Mouse (Mus musculus) olfactory bulb, adult 2 months (tissue): ENCODE data around the gene Lrrc3. TPM values are rescaled to one million over a fixed set of nuclear protein-coding genes. Genes with fewer than 3 reads are reported as not detected.
A peak's percentile ranks its signal among the peaks of the same experiment; 100 is the strongest.

Experiments
- H3K27ac ChIP-seq: fragments of 200-500 bp; 2 replicates; pipeline ENCODE4 v1.5.1; 2012; ENCODE audit warnings: low read depth, low read length; ENCODE audit not compliant: insufficient read depth
- H3K4me1 ChIP-seq: fragments of 200-500 bp; 2 replicates; pipeline ENCODE4 v1.6.1; 2012; ENCODE audit warnings: low read length; ENCODE audit not compliant: control insufficient read depth, insufficient read depth
- H3K4me3 ChIP-seq: fragments of 200-500 bp; 2 replicates; pipeline ENCODE4 v1.5.1; 2012; ENCODE audit warnings: mild to moderate bottlenecking, low read depth, low read length, moderate library complexity; ENCODE audit not compliant: insufficient read depth
- CTCF ChIP-seq: fragments of 200-500 bp; IDR thresholded peaks from 2 replicates; pipeline ENCODE4 v1.5.1; 2012; ENCODE audit warnings: low read depth, mild to moderate bottlenecking, low read length, moderate library complexity; ENCODE audit not compliant: insufficient read depth
- POLR2A ChIP-seq: fragments of 200-500 bp; IDR thresholded peaks from 2 replicates; pipeline ENCODE4 v1.6.1; 2012; ENCODE audit warnings: mild to moderate bottlenecking, low read depth, low read length, moderate library complexity; ENCODE audit not compliant: insufficient read depth
- WGBS: fragments of 180-500 bp; shearing (Covaris S2); methylation state at CpG from one replicate; pipeline ENCODE4 v1.1.7; 2018; 5-methylcytosine and 5-hydroxymethylcytosine counted together
- polyA plus RNA-seq: library from polyadenylated mRNA; stranded (reverse); fragments of >200 nt; gene quantifications from 2 replicates; pipeline ENCODE4 v1.2.4, GENCODE M21; 2012; ENCODE audit warnings: low replicate concordance; ENCODE audit not compliant: missing spikeins, insufficient read depth, insufficient read length

Lrrc3 gene
- polyA plus RNA-seq, 1 experiment: not detected

DNA sequence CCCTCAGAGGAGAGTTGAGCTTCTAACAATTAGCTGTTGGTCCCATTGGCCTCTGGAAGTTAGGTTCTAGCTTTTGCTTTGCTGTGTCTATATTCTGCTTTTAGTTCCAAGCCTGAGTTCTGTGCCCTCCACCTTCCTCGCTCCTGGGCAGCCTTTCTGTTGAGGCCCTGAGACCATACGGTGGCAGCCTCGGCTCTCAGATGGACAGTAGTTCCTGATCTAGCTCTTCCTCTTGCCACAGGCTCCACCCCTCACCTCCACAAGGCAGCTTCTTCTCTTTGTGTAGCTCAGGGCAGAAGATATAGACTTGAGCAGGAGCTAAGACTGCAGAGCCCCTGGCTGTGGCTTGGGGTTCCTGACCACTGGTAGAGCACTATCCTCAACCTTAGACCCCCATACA is 22.0 kb downstream of the Lrrc3 start:
- Histone ChIP-seq H3K27ac (no peak overlapping the region), H3K4me1 (no peaks in the 10 kb centered on the region), H3K4me3 (no peak overlapping the region)
- 88% methylated on average over 3 of the region's 3 CpGs for WGBS
- no peak for TF ChIP-seq CTCF
- no peak for TF ChIP-seq POLR2A

DNA sequence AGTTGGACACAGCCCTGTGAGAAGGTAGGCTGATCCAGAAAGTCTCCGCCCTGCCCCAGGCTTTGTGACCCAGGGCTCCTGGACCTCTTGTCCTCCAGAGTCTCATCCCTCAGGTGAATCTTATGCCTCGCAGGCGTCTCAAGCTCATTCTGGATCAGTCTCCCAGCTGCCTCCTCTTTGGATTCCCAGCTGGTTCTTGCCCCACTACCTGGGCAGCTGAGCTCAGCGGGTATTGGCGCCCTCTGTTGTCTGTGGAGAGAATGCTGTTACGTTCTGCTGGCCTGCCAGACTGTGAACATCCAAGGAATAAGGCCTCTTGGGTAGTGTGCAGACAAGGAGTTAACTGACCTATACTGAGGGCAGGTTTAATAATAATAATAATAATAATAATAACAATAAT is 23.4 kb downstream of the Lrrc3 start:
- Histone ChIP-seq H3K4me1 (no peaks in the 10 kb centered on the region), H3K4me3 (no peak overlapping the region), H3K27ac (no peak overlapping the region)
- 74% methylated on average over 6 of the region's 6 CpGs for WGBS
- no peak for TF ChIP-seq POLR2A
- peak; percentile 47; the same call in 1 of the 2 replicates for TF ChIP-seq CTCF

GRCm38 (mm10) chr10:77869651-77870050 is 32.7 kb downstream of the Lrrc3 start:
- 91% methylated on average over 7 of the region's 7 CpGs for WGBS
- TF ChIP-seq POLR2A (no peak), CTCF (no peak)
- H3K4me1 ChIP-seq: 0 out of 2 replicates have a peak, but pooled peaks cover under 1% of the 10 kb centered on the region
- no peak overlapping the region for H3K4me3 ChIP-seq
- H3K27ac ChIP-seq: no peak overlapping the region

- H3K4me1 ChIP-seq: 0 out of 2 replicates have a peak, but pooled peaks cover 3% of the 10 kb centered on the region
- WGBS: 67% methylated on average over 1 of the region's 1 CpGs
- H3K27ac ChIP-seq: no peak overlapping the region
- H3K4me3 ChIP-seq: no peak overlapping the region
- TF ChIP-seq CTCF (no peak), POLR2A (no peak)
Observed at GRCm38 (mm10) chr10:77867546-77867945, 34.8 kb downstream of the Lrrc3 start.

GRCm38 (mm10) chr10:77864762-77865143 is 37.6 kb downstream of the Lrrc3 start:
- no peak overlapping the region for H3K27ac ChIP-seq
- 66% methylated on average over 11 of the region's 11 CpGs for WGBS
- H3K4me1 ChIP-seq: peaks cover 5% of the 10 kb centered on the region
- no peak overlapping the region for H3K4me3 ChIP-seq
- TF ChIP-seq CTCF (no peak), POLR2A (no peak)

GRCm38 (mm10) chr10:77864067-77864761 is 38.1 kb downstream of the Lrrc3 start:
- peaks cover 5% of the 10 kb centered on the region for H3K4me1 ChIP-seq
- H3K27ac ChIP-seq: no peak overlapping the region
- TF ChIP-seq CTCF (no peak), POLR2A (no peak)
- 41% methylated on average over 14 of the region's 14 CpGs for WGBS
- no peak overlapping the region for H3K4me3 ChIP-seq

GRCm38 (mm10) chr10:77861675-77862074 is 40.7 kb downstream of the Lrrc3 start, which contains the start of gene Gm3285:
Gm3285 (plus strand) TSS chr10:77861975.
- H3K27ac ChIP-seq: no peak within 1 kb of the TSS
- TF ChIP-seq POLR2A: no peak

GRCm38 (mm10) chr10:77852559-77852958 is 49.8 kb downstream of the Lrrc3 start, which contains the start of gene Gm10318:
Gm10318 (plus strand) TSS chr10:77852859.
- WGBS: 59% methylated on average over 9 of the region's 9 CpGs
- H3K4me1 ChIP-seq: peaks cover 5% of the 10 kb centered on the region; the same call in 1 of the 2 replicates
- H3K27ac ChIP-seq: no peak within 1 kb of the TSS
- no peak within 1 kb of the TSS for H3K4me3 ChIP-seq
- no peak for TF ChIP-seq CTCF
- TF ChIP-seq POLR2A: no peak

More at GRCm38 (mm10) chr10:77861675-77862074, 40.7 kb downstream of the Lrrc3 start, which contains the start of gene Gm3285:
- Histone ChIP-seq H3K4me1 (peaks cover 5% of the 10 kb centered on the region), H3K4me3 (no peak within 1 kb of the TSS)
- WGBS: 43% methylated on average over 7 of the region's 7 CpGs

Other genes starting within 250 kb of the Lrrc3 start
- not detected in 2 replicates for gene Tspear, start 216.0 kb downstream of the Lrrc3 start, polyA plus RNA-seq
- not detected in 2 replicates for gene Gm19402, start 211.8 kb downstream of the Lrrc3 start, polyA plus RNA-seq
- not detected in 2 replicates for gene Gm9508, start 205.3 kb downstream of the Lrrc3 start, polyA plus RNA-seq
- gene Gm10272, start 195.9 kb downstream of the Lrrc3 start, polyA plus RNA-seq: not detected in 2 replicates
- gene Gm10024, start 191.1 kb downstream of the Lrrc3 start, polyA plus RNA-seq: not detected in 2 replicates
- gene Gm10142, start 186.7 kb downstream of the Lrrc3 start, polyA plus RNA-seq: not detected in 2 replicates
- gene Krtap12-1, start 181.9 kb downstream of the Lrrc3 start, polyA plus RNA-seq: not detected in 2 replicates
- gene Gm10100, start 176.1 kb downstream of the Lrrc3 start, polyA plus RNA-seq: not detected in 2 replicates
- gene Gm18596, start 159.9 kb downstream of the Lrrc3 start, polyA plus RNA-seq: not detected in 2 replicates
- gene Gm9736, start 151.2 kb downstream of the Lrrc3 start, polyA plus RNA-seq: not detected in 2 replicates
- gene Gm3233, start 142.9 kb downstream of the Lrrc3 start, polyA plus RNA-seq: not detected in 2 replicates
- not detected in 2 replicates for gene Gm3238, start 131.2 kb downstream of the Lrrc3 start, polyA plus RNA-seq
- gene Gm7138, start 125.6 kb downstream of the Lrrc3 start, polyA plus RNA-seq: not detected in 2 replicates
- not detected in 2 replicates for gene Gm3250, start 120.0 kb downstream of the Lrrc3 start, polyA plus RNA-seq
- not detected in 2 replicates for gene Gm7137, start 114.3 kb downstream of the Lrrc3 start, polyA plus RNA-seq
- not detected in 2 replicates for gene Gm9639, start 107.5 kb downstream of the Lrrc3 start, polyA plus RNA-seq
- gene Gm19668, start 103.4 kb downstream of the Lrrc3 start, polyA plus RNA-seq: not detected in 2 replicates
- gene Gm9507, start 90.7 kb downstream of the Lrrc3 start, polyA plus RNA-seq: not detected in 2 replicates
- gene Gm2696, start 87.9 kb downstream of the Lrrc3 start, polyA plus RNA-seq: not detected in 2 replicates
- not detected in 2 replicates for gene Krtap10-4, start 75.4 kb downstream of the Lrrc3 start, polyA plus RNA-seq
- gene Krtap10-10, start 66.6 kb downstream of the Lrrc3 start, polyA plus RNA-seq: not detected in 2 replicates
- not detected in 2 replicates for gene Gm36176, start 55.7 kb downstream of the Lrrc3 start, polyA plus RNA-seq
- gene Gm10318, start 49.7 kb downstream of the Lrrc3 start, polyA plus RNA-seq: not detected in 2 replicates
- not detected in 2 replicates for gene Gm3285, start 40.6 kb downstream of the Lrrc3 start, polyA plus RNA-seq
- not detected in 2 replicates for gene Trpm2, start 68.0 kb upstream of the Lrrc3 start, polyA plus RNA-seq
- not detected in 2 replicates for gene 1810043G02Rik, start 76.0 kb upstream of the Lrrc3 start, polyA plus RNA-seq
- gene Pfkl, start 107.5 kb upstream of the Lrrc3 start, polyA plus RNA-seq: not detected in 2 replicates
- not detected in 2 replicates for gene Dnmt3l, start 139.4 kb upstream of the Lrrc3 start, polyA plus RNA-seq
- not detected in 2 replicates for gene Aire, start 141.1 kb upstream of the Lrrc3 start, polyA plus RNA-seq
- not detected in 2 replicates for gene Icosl, start 166.8 kb upstream of the Lrrc3 start, polyA plus RNA-seq